Mouse (Mus musculus): ENCODE data around the gene Hgf.

- no peak for TF ChIP-seq CTCF (conservative IDR thresholded peaks at IDR 0.05; ENCODE audit: low read length)
- no peak for TF ChIP-seq POU5F1 (IDR thresholded peaks at IDR 0.05; ENCODE audit: borderline replicate concordance, low read length)
- TF ChIP-seq NANOG (IDR thresholded peaks at IDR 0.05; ENCODE audit: borderline replicate concordance, low read length), result no peak
Observed at GRCm38 (mm10) chr5:16547490-16547889, 5.8 kb upstream of the Hgf start.

All from E14TG2a.4 (cell line).